ENCODE assay signal across 8 mouse cellular contexts in genomic region chr2:122117961-122118958, GRCm38 (mm10). TPM values are rescaled to one million over a fixed set of nuclear protein-coding genes. Genes with fewer than 3 reads are reported as not detected.
DNase-seq lines count a peak whose midpoint lies in the region; ATAC-seq and TF ChIP-seq lines count a peak whose summit lies in the region.

TSS of gene Spg11 (minus strand) at chr2:122118386.

- peak; percentile 99 for DNase-seq in G1E (ENCODE audit: low spot score)
- DNase-seq in cerebellum, adult 18-20 months = peak; percentile 98
- peak; percentile 98 for DNase-seq in heart, postnatal 36 days
- peak; percentile 97 to 98 for DNase-seq in layer of hippocampus, adult 2 months (ENCODE audit: low spot score in 2 of 2)
- peak; percentile 99 for DNase-seq in lung, embryonic 14.5 days
- peak; percentile 97 for DNase-seq in thymus, adult 2 months

- peak; percentile 99 for ATAC-seq in G1E (ENCODE audit: extremely low read depth, insufficient number of reproducible peaks, low FRiP score, poor library complexity, severe bottlenecking)
- peak; percentile 99 for ATAC-seq in forebrain, embryonic 16.5 days
- peak; percentile 99 for ATAC-seq in lung, embryonic 14.5 days (ENCODE audit: insufficient read depth)

- peak within 1 kb of the TSS; percentile 76 for H3K4me3 ChIP-seq in G1E (ENCODE audit: low read depth, low read length)
- peak within 1 kb of the TSS; percentile 99 for H3K4me3 ChIP-seq in forebrain, embryonic 16.5 days (replicated peaks; ENCODE audit: low read length)
- peak within 1 kb of the TSS; percentile 92 for H3K4me3 ChIP-seq in layer of hippocampus, adult 2 months
- peak within 1 kb of the TSS; percentile 85 for H3K4me3 ChIP-seq in lung, embryonic 14.5 days (ENCODE audit: low read depth, low read length)
- H3K4me3 ChIP-seq in olfactory bulb, adult 2 months (ENCODE audit: insufficient read depth, low read depth, low read length) = peak within 1 kb of the TSS; percentile 70
- H3K4me3 ChIP-seq in thymus, adult 2 months (ENCODE audit: control insufficient read depth, insufficient read depth, low read length) = peak within 1 kb of the TSS; percentile 69

- TF ChIP-seq CTCF in G1E (IDR thresholded peaks at IDR 0.05; ENCODE audit: low read depth, low read length) = no peak
- peak; percentile 32 for TF ChIP-seq CTCF in layer of hippocampus, adult 2 months (conservative IDR thresholded peaks at IDR 0.05)
- TF ChIP-seq CTCF in lung, embryonic 14.5 days (IDR thresholded peaks at IDR 0.05; ENCODE audit: low read depth) = peak; percentile 12; the same call in 1 of the 2 replicates
- TF ChIP-seq CTCF in olfactory bulb, adult 2 months (IDR thresholded peaks at IDR 0.05; ENCODE audit: insufficient read depth, low read depth, low read length) = no peak
- peak; percentile 62; the same call in 1 of the 2 replicates for TF ChIP-seq CTCF in thymus, adult 2 months (IDR thresholded peaks at IDR 0.05; ENCODE audit: borderline replicate concordance, control insufficient read depth, extremely low read depth, insufficient read depth, low read length, poor library complexity)

- peaks cover 20% of the 10 kb centered on the region for H3K36me3 ChIP-seq in G1E (replicated peaks)
- 0 out of 2 replicates have a peak, but pooled peaks cover 2% of the 10 kb centered on the region for H3K36me3 ChIP-seq in forebrain, embryonic 16.5 days (ENCODE audit: control insufficient read depth, insufficient read depth)
- H3K36me3 ChIP-seq in lung, embryonic 14.5 days (ENCODE audit: insufficient read depth) = peaks cover 9% of the 10 kb centered on the region; the same call in 1 of the 2 replicates
- H3K36me3 ChIP-seq in thymus, adult 2 months (ENCODE audit: control insufficient read depth, insufficient read depth, low read length) = peaks cover 13% of the 10 kb centered on the region

- no peaks in the 10 kb centered on the region for H3K9me3 ChIP-seq in G1E (replicated peaks)
- H3K9me3 ChIP-seq in forebrain, embryonic 16.5 days (ENCODE audit: control insufficient read depth, low read length) = no peaks in the 10 kb centered on the region
- H3K9me3 ChIP-seq in lung, embryonic 14.5 days (ENCODE audit: low read depth, low read length) = no peaks in the 10 kb centered on the region

- peaks cover 46% of the 10 kb centered on the region for H3K4me1 ChIP-seq in G1E (ENCODE audit: insufficient read depth, low read depth, low read length)
- peaks cover 9% of the 10 kb centered on the region for H3K4me1 ChIP-seq in forebrain, embryonic 16.5 days (replicated peaks; ENCODE audit: control insufficient read depth, insufficient read depth, low read length)
- H3K4me1 ChIP-seq in lung, embryonic 14.5 days (ENCODE audit: insufficient read depth) = 0 out of 2 replicates have a peak, but pooled peaks cover 3% of the 10 kb centered on the region
- H3K4me1 ChIP-seq in olfactory bulb, adult 2 months (ENCODE audit: control insufficient read depth, insufficient read depth, low read length) = peaks cover 5% of the 10 kb centered on the region; the same call in 1 of the 2 replicates
- no peaks in the 10 kb centered on the region for H3K4me1 ChIP-seq in thymus, adult 2 months (replicated peaks; ENCODE audit: control insufficient read depth, insufficient read depth, low read length)

- under 1% methylated on average over 47 of the region's 47 CpGs for WGBS in forebrain, embryonic 16.5 days
- WGBS in lung, embryonic 14.5 days = under 1% methylated on average over 47 of the region's 47 CpGs
- WGBS in olfactory bulb, adult 2 months = under 1% methylated on average over 47 of the region's 47 CpGs
- under 1% methylated on average over 47 of the region's 47 CpGs for WGBS in thymus, adult 2 months

- peak within 1 kb of the TSS; percentile 98 for H3K27ac ChIP-seq in forebrain, embryonic 16.5 days (ENCODE audit: low read length)
- peak within 1 kb of the TSS; percentile 98 for H3K27ac ChIP-seq in layer of hippocampus, adult 2 months
- H3K27ac ChIP-seq in lung, embryonic 14.5 days (ENCODE audit: low read depth) = peak within 1 kb of the TSS; percentile 99
- peak within 1 kb of the TSS; percentile 80 for H3K27ac ChIP-seq in olfactory bulb, adult 2 months (ENCODE audit: insufficient read depth, low read depth, low read length)
- H3K27ac ChIP-seq in thymus, adult 2 months (ENCODE audit: control insufficient read depth, insufficient read depth, low read length) = peak within 1 kb of the TSS; percentile 55

- no peaks in the 10 kb centered on the region for H3K27me3 ChIP-seq in G1E (ENCODE audit: insufficient read depth, low read length)
- no peaks in the 10 kb centered on the region for H3K27me3 ChIP-seq in forebrain, embryonic 16.5 days (replicated peaks; ENCODE audit: control insufficient read depth, insufficient read depth, low read length)
- no peaks in the 10 kb centered on the region for H3K27me3 ChIP-seq in lung, embryonic 14.5 days (ENCODE audit: insufficient read depth, low read length)
- no peaks in the 10 kb centered on the region for H3K27me3 ChIP-seq in thymus, adult 2 months (ENCODE audit: control insufficient read depth, insufficient read depth, low read length)

- H3K4me2 ChIP-seq in forebrain, embryonic 16.5 days (ENCODE audit: low read length) = peak within 1 kb of the TSS; percentile 76
- peak within 1 kb of the TSS; percentile 72 for H3K4me2 ChIP-seq in lung, embryonic 14.5 days

- intact Hi-C loops in heart, postnatal 36 days (cut with DNase I) = loop anchor here (1.0 to 2.0 kb wide), 2 partner anchors 29 to 43 kb away; partner anchors contain the start of genes B2m and Trim69

- TF ChIP-seq POLR2A in olfactory bulb, adult 2 months (IDR thresholded peaks at IDR 0.05; ENCODE audit: insufficient read depth, low read depth, low read length) = peak; percentile 100
- peak; percentile 100 for TF ChIP-seq POLR2A in thymus, adult 2 months (IDR thresholded peaks at IDR 0.05; ENCODE audit: control insufficient read depth, extremely low read depth, insufficient read depth, low read length, poor library complexity)

- peak within 1 kb of the TSS; percentile 93 for H3K9ac ChIP-seq in forebrain, embryonic 16.5 days (replicated peaks; ENCODE audit: low read depth, low read length)
- H3K9ac ChIP-seq in lung, embryonic 14.5 days = peak within 1 kb of the TSS; percentile 91

RNA-seq across cellular contexts. Expression of gene Spg11, which starts in this region (rescaled TPM):
- total RNA-seq in G1E (2014; fragmentation: Nextera tagmentation) (10.4 and 15.5 TPM in 2 replicates), G1E (2017) (9.9 and 10.7 TPM in 2 replicates)
- 1.1 TPM in 2 replicates for polyA plus RNA-seq in G1E (2012)
- polyA plus RNA-seq in forebrain, embryonic 16.5 days (2015; fragmentation: Nextera tagmentation; extraction: Ambion mirVana) = 8.6 and 8.8 TPM in 2 replicates
- total RNA-seq in heart, postnatal 36 days (2021) = 10 to 100 TPM; 10.7 to 11.0 TPM
- total RNA-seq in layer of hippocampus, adult 2 months (2021) = 10 to 100 TPM; 15.5 to 17.1 TPM
- 11.5 and 14.3 TPM in 2 replicates for polyA plus RNA-seq in lung, embryonic 14.5 days (2014; fragmentation: Nextera tagmentation; extraction: Ambion mirVana)
- 39.5 TPM in 1 of 2 replicates, not detected in the other for polyA plus RNA-seq in olfactory bulb, adult 2 months (2012; ENCODE audit: insufficient read depth, insufficient read length, low replicate concordance, missing spikeins)
- 14.0 and 14.9 TPM in 2 replicates for polyA plus RNA-seq in thymus, adult 2 months (2012; rRNA removed)

Comparison
In these comparisons a context has a peak if more than half of its experiments do, and no peak if none do; other contexts are left out.
1. Peak in every context shown above with its lines: DNase-seq, ATAC-seq, H3K4me3 ChIP-seq and H3K27ac ChIP-seq.
2. CTCF ChIP-seq: peak in layer of hippocampus, adult 2 months (single experiment), lung, embryonic 14.5 days (single experiment) and thymus, adult 2 months (single experiment); none in G1E (single experiment) and olfactory bulb, adult 2 months (single experiment).